Mouse (Mus musculus) left cerebral cortex, adult 18-20 months (tissue): ENCODE measurements around the gene Tnni2. TPM values are rescaled to one million over a fixed set of nuclear protein-coding genes. Genes with fewer than 3 reads are reported as not detected.
A peak's percentile ranks its signal among the peaks of the same experiment; 100 is the strongest.

Experiments
- DNase-seq, 2 experiments: peaks; one replicate each; pipeline ENCODE4 v3.0.0; 2021 to 2022; ENCODE audit warnings: low spot score in 2 of 2, mixed read lengths in 1 of 2
- total RNA-seq, 2 experiments: library from RNA; stranded (reverse); gene quantifications; 2 replicates each; pipeline ENCODE4 v1.2.3; 2021

The Tnni2 gene
- total RNA-seq, 2 experiments from 2014 or later: 0.44 TPM; not detected in 1

DNA sequence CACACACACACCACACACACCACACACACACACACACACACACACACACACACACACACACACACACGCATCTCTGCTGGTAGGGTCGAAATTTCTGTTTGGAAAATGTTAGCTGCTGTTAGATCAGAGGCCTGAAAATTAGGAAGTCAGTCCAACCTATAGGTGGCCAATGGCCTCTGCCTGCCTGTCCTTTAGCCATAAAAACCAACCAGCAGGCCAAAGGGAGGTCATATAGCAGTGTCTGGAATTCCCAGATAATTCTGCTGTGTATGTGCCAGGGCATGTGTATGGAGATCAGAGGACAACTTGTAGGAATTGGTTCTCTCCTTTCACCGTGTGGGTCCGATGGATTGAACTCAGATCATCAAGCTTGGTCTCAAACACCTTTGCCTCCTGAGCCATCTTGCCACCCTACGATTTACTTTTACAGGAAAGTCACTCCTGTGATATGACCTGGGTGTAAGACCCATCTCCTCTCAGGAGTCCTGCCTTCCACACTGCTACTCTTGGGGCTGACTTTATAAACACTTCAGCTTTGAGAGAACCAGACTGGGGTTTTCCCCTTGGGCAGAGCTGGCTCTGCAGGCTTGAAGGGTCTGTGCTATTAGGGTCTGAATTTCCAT, 17.2 kb downstream of the Tnni2 start:
- DNase-seq: no peak

GRCm38 (mm10) chr7:142459299-142459691, 17.7 kb downstream of the Tnni2 start:
- no peak for DNase-seq

GRCm38 (mm10) chr7:142460636-142461077, 19.0 kb downstream of the Tnni2 start, which contains the start of gene Lsp1:
TSS of gene Lsp1 (plus strand) at chr7:142460809.
- DNase-seq: no peak

DNA sequence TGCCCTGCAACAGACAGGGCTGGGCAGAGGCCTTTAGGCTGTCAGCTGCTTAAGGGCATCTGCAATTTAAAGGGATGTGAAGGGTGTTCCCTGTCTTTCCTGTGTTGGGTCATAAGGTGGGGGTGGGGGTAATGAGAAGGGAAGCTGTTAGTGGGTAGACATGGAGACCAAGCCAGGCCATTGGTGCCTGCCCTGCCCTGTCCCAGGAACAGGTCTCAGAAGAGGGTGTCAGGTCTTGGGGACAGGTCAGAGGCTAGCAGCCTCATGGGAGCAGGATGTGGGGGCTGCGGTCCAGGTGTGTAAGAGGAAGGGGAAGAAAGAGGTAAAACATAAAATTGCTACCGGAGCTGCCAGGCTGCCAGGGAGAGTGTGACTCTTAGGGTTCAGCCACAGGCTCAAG, 19.8 kb downstream of the Tnni2 start:
- no peak for DNase-seq

DNA sequence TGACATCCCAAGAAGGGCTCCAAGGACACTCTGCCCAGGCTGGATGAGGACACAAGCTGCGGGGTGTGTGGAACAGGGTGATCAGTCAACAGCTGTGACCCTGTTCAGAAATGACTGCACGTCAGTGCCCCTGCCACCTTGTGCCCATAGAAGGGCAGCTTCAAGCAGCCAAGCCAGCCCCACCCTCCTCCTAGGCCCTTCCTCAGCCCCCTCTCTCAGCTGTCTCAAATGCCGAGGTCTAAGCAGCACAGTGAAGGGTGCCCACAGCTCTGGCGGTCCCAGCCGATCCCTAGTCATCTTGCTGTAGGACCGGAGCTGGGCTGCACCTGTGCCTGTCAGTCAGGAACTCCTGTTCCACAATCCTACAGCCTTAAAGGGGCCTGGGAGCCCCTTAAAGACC, 20.6 kb downstream of the Tnni2 start:
- DNase-seq: no peak

- no peak for DNase-seq
Observed at GRCm38 (mm10) chr7:142462594-142463078, 21.0 kb downstream of the Tnni2 start.

GRCm38 (mm10) chr7:142470171-142470691, 28.6 kb downstream of the Tnni2 start:
- DNase-seq: no peak

- no peak for DNase-seq
Observed at GRCm38 (mm10) chr7:142470808-142471413, 29.3 kb downstream of the Tnni2 start.

- no peak for DNase-seq
Observed at GRCm38 (mm10) chr7:142471414-142471861, 29.8 kb downstream of the Tnni2 start.

DNA sequence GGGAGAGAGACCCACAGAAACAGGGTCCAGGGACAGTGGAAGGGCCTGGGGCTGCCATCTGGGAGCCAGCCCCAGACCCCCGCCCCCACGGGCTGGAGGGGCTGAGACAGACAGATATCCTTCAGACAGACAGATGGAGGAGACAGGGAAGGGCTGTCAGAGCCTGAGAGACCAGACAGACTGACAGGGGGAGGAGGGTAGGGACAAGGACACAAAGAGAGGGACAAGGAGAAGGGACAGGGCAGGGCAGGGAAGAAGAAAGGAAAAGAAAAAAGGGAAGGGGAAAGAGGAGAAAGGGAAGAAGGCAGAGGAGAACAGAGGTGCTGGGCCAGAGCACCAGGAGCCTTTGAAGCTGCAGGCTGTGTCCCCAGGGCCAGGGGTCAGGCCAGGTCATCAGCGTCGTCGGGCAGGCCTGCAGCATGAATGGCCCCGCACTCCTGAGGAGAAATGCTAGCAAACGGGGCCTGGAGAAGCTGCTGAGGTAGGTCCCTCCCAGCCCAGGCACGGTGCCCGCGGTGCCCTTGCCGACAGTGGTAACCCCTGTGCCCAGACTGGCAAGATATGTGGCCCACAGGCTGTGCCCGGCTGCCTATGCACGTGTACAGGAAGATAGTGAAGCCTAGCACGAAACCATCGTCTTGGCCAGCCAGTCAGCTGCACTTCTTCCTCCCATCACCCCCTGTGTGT, 30.4 kb downstream of the Tnni2 start:
- DNase-seq: no peak

DNA sequence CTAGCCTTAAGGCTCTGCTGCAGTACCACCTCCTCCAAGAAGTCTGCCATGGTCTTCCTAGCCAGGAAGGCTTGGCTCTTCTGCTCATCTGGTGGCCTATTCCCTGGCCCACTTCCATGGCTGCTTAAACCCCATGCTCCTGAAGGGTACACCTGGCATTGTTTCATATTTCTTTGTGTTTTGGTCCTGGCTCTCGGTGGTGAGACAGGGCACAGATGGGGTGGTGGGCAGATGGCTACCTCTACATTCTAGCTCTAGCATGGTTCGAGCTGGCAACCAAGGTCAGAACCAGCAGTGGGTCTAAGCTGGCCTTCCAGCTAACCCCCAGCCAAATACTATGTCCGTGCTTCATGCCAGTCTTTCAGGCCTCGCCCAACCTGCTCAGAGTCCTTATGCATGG, 31.3 kb downstream of the Tnni2 start:
- DNase-seq: no peak

GRCm38 (mm10) chr7:142473476-142473875, 31.9 kb downstream of the Tnni2 start:
- no peak for DNase-seq

- DNase-seq: no peak
Observed at GRCm38 (mm10) chr7:142474799-142475198, 33.2 kb downstream of the Tnni2 start.

DNA sequence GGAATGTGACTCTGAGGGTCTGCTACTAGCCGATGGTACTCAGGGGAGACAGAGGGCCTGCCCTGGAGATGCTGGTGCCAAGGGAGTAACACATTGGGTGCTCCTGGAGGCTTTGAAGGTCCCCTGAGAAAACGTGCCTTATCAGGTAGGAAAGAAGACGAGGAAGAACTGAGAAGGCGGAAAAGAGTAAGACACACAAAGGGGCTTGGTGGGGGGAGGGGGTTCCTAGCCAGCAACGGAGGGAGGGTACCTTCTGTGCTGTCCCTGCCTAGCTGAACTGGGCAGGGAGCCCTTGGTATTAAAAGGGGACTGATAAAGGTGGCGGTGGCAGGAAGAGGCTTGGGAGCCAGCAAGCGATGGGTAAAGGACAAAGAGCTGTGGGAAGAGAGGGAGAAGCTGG, 34.0 kb downstream of the Tnni2 start:
- no peak for DNase-seq

DNA sequence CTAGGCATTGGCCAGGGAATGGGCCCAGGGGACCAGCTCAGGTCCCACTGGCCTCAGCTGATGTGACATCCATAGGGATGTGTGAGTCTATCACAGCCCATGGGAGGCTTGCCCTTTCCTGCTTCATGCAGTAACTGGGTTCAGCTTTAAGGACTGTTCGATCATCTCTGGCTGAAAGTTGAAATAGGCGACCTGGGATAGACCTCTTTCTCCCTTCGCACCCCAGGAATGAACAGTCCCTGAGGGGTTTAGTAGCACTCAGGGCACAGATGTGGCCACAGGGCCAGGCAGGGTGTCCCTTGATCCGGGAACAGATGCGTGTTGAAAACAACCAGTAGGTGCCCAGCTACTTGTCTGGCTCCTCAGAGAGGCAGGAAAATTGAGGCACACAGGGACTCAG, 34.7 kb downstream of the Tnni2 start:
- no peak for DNase-seq

GRCm38 (mm10) chr7:142476795-142477452, 35.3 kb downstream of the Tnni2 start:
- DNase-seq: no peak

- no peak for DNase-seq
Observed at GRCm38 (mm10) chr7:142478001-142478400, 36.4 kb downstream of the Tnni2 start.

DNA sequence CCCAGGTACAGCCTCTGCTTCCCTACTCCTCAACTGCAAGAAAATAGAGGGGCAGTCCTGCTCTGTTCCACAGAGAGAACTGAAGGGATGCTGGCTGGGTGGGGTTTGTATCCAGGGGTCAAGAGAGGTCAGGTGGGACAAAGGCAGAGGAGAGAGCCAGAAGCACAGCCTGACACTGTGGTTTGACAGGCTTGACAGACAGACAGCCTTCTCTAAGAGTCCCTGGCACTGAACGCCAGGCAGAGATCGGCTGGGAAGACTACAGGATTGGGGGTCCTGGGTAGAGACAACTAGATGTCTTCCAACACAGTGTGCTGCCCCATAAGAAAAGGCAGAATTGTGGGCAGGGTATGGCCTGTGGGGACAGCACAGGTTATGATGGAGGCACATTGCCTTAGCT, 37.0 kb downstream of the Tnni2 start:
- DNase-seq: no peak

DNA sequence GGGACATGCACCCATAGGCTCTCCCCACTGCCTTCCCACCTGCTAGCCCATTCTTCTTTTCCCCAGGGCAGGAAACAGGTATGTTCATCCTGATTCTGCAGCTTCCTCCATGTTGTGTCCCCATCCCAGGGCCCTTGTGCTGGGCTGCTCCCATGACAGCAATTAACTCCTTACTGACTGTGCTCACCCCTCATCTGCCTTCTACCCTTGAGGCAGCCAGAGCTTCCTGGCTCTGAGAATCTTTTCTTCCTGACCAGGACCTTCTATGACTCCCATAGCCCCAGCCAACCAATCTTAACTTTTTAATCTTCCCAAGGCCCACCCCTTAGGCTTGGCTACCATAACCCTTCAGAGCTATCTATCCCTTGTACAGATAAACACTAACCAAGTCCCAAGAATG, 37.7 kb downstream of the Tnni2 start:
- no peak for DNase-seq

DNA sequence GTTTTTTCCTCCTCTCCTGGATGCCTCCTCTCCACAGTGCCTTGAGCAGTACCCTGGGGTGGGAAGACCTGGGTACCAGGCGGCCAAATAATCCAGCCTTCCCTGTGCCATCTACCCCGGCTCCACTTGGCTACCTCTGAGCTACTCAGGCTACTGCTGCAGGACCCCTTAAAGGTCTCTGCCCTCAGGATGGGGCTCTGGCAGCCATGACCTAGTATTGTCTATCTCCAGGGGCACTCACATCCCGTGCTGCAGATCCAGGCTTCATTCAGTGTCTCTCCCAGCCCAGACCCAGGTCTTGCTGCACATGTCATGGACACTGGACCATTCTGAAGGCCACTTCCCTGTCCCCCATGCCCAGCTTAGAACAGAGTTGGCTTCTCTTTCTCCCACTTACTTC, 38.3 kb downstream of the Tnni2 start:
- DNase-seq: no peak

DNA sequence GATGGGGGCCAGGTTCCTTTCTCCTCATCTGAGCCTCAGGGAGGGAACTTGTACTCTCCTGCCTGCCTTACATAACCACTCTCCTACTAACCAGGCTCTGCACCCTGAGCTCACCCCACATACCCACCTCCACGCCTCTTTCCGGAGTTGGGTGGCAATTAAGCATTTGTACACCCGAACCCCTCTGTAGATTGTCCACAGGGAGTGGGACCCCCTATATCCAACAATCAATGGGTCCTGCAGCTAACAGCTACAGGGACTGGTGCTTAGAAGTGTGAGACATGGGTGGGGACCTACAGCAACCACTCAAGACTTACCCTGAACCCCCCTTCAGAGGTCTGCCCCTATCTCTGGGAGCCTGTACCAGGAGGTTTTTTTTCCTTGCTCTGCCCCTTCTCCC, 39.1 kb downstream of the Tnni2 start:
- DNase-seq: no peak

GRCm38 (mm10) chr7:142481186-142481567, 39.6 kb downstream of the Tnni2 start:
- peak in 1 of 2 experiments; percentile 41 for DNase-seq
